Mouse (Mus musculus) midbrain, embryonic 11.5 days (tissue): Measurements from ENCODE around the gene Prss36. TPM values are rescaled to one million over a fixed set of nuclear protein-coding genes. Genes with fewer than 3 reads are reported as not detected.
A peak's percentile ranks its signal among the peaks of the same experiment; 100 is the strongest.
"Not testable (repeated sequence)": the region's sequence is repeated elsewhere in the genome, so short reads cannot be mapped to it uniquely, and the experiment has no call there.

Source experiments
- ATAC-seq: fragments of 200-750 bp; cut with Nextera tagmentation; 2 replicates; pipeline ENCODE4 v1.8.0; 2017; ENCODE audit warnings: moderate TSS enrichment, moderate library complexity; ENCODE audit not compliant: low FRiP score
- DNase-seq: peaks from one replicate; pipeline ENCODE4 v3.0.0; 2015; ENCODE audit warnings: low spot score; ENCODE audit errors: missing footprints
- H3K27ac ChIP-seq: fragments of 300-500 bp; sonication (generic); 2 replicates; pipeline ENCODE4 v1.5.1; 2014; ENCODE audit warnings: low read depth, low read length
- H3K27me3 ChIP-seq: fragments of 300-500 bp; sonication (generic); 2 replicates; pipeline ENCODE4 v1.6.1; 2014; ENCODE audit warnings: mild to moderate bottlenecking, low read length, moderate library complexity, mixed read lengths; ENCODE audit not compliant: control insufficient read depth, insufficient read depth
- H3K36me3 ChIP-seq: fragments of 300-500 bp; sonication (generic); 2 replicates; pipeline ENCODE4 v1.6.1; 2014; ENCODE audit warnings: mild to moderate bottlenecking, low read length, moderate library complexity, mixed read lengths; ENCODE audit not compliant: control insufficient read depth, insufficient read depth
- H3K4me1 ChIP-seq: fragments of 300-500 bp; sonication (generic); 2 replicates; pipeline ENCODE4 v1.6.1; 2014; ENCODE audit warnings: low read length; ENCODE audit not compliant: control insufficient read depth, insufficient read depth
- H3K4me2 ChIP-seq: fragments of 300-500 bp; sonication (generic); 2 replicates; pipeline ENCODE4 v1.6.1; 2014; ENCODE audit warnings: mild to moderate bottlenecking, moderate library complexity
- H3K4me3 ChIP-seq: fragments of 300-500 bp; sonication (generic); 2 replicates; pipeline ENCODE4 v1.5.1; 2014; ENCODE audit warnings: low read depth, low read length
- H3K9ac ChIP-seq: fragments of 300-500 bp; sonication (generic); 2 replicates; pipeline ENCODE4 v1.6.1; 2014; ENCODE audit warnings: low read length
- H3K9me3 ChIP-seq: fragments of 300-500 bp; sonication (generic); 2 replicates; pipeline ENCODE4 v1.6.1; 2016; ENCODE audit warnings: low read length; ENCODE audit not compliant: control insufficient read depth
- WGBS: fragments of 180-500 bp; shearing (Covaris S2); extraction: QIAGEN DNeasy Blood & Tissue Kit; methylation state at CpG from one replicate; pipeline ENCODE4 v1.1.7; 2014; 5-methylcytosine and 5-hydroxymethylcytosine counted together
- polyA plus RNA-seq: library from polyadenylated mRNA; unstranded; fragments of >200 nt; fragmentation: Nextera tagmentation; extraction: Ambion mirVana; gene quantifications from 2 replicates; pipeline ENCODE4 v1.2.1, GENCODE M21; 2014

Gene Prss36
- polyA plus RNA-seq, 1 experiment from 2014 or later: 9.6 TPM

GRCm38 (mm10) chr7:127967922-127968828 is 21.6 kb upstream of the Prss36 start:
- no peaks in the 10 kb centered on the region for H3K9me3 ChIP-seq
- peaks cover 11% of the 10 kb centered on the region for H3K4me1 ChIP-seq
- H3K4me2 ChIP-seq: peak overlapping the region; percentile 94
- H3K27me3 ChIP-seq: no peaks in the 10 kb centered on the region
- ATAC-seq: peak; percentile 65
- WGBS: 1% methylated on average over 37 of the region's 42 CpGs
- peak overlapping the region; percentile 95 for H3K27ac ChIP-seq
- H3K36me3 ChIP-seq: peaks cover 22% of the 10 kb centered on the region; the same call in 1 of the 2 replicates
- peak; percentile 96 for DNase-seq
- peak overlapping the region; percentile 100 for H3K9ac ChIP-seq
- peak overlapping the region; percentile 98 for H3K4me3 ChIP-seq

- peak within 1 kb of the TSS; percentile 100 for H3K9ac ChIP-seq
- H3K27me3 ChIP-seq: no peaks in the 10 kb centered on the region
- DNase-seq (peak; percentile 99), ATAC-seq (peak; percentile 94)
- H3K9me3 ChIP-seq: no peaks in the 10 kb centered on the region
- H3K36me3 ChIP-seq: peaks cover 18% of the 10 kb centered on the region; the same call in 1 of the 2 replicates
- H3K4me1 ChIP-seq: peaks cover 11% of the 10 kb centered on the region
- H3K4me3 ChIP-seq: peak within 1 kb of the TSS; percentile 98
- under 1% methylated on average over 91 of the region's 92 CpGs for WGBS
- H3K4me2 ChIP-seq: peak within 1 kb of the TSS; percentile 94
- peak within 1 kb of the TSS; percentile 95 for H3K27ac ChIP-seq
Observed at GRCm38 (mm10) chr7:127967004-127967921, 20.7 kb upstream of the Prss36 start, which contains the start of gene Fus. Gene Fus (plus strand): TSS chr7:127967457.

- no peaks in the 10 kb centered on the region for H3K27me3 ChIP-seq
- DNase-seq: no peak
- peak overlapping the region; percentile 67 for H3K4me2 ChIP-seq
- H3K9me3 ChIP-seq: no peaks in the 10 kb centered on the region
- peak overlapping the region; percentile 100 for H3K9ac ChIP-seq
- peak overlapping the region; percentile 95 for H3K27ac ChIP-seq
- ATAC-seq: 0 out of 2 replicates have a peak, but pooled peaks have one; percentile 3
- WGBS: 17% methylated on average over 10 of the region's 10 CpGs
- peaks cover 12% of the 10 kb centered on the region; the same call in 1 of the 2 replicates for H3K36me3 ChIP-seq
- H3K4me3 ChIP-seq: peak overlapping the region; percentile 98
- H3K4me1 ChIP-seq: peaks cover 11% of the 10 kb centered on the region
Observed at GRCm38 (mm10) chr7:127966371-127966918, 19.9 kb upstream of the Prss36 start.

- no peaks in the 10 kb centered on the region for H3K27me3 ChIP-seq
- no peak overlapping the region for H3K4me3 ChIP-seq
- WGBS: 73% methylated on average over 5 of the region's 5 CpGs
- ATAC-seq (no peak), DNase-seq (no peak)
- H3K9ac ChIP-seq: no peak overlapping the region
- H3K4me1 ChIP-seq: no peaks in the 10 kb centered on the region
- no peaks in the 10 kb centered on the region for H3K36me3 ChIP-seq
- H3K4me2 ChIP-seq: no peak overlapping the region
- H3K9me3 ChIP-seq: no peaks in the 10 kb centered on the region
- H3K27ac ChIP-seq: no peak overlapping the region
Observed at GRCm38 (mm10) chr7:127959364-127959763, 12.8 kb upstream of the Prss36 start.

GRCm38 (mm10) chr7:127952864-127953581 is 6.5 kb upstream of the Prss36 start:
- H3K4me2 ChIP-seq: no peak overlapping the region
- DNase-seq (no peak), ATAC-seq (no peak)
- H3K36me3 ChIP-seq: no peaks in the 10 kb centered on the region
- H3K9me3 ChIP-seq: no peaks in the 10 kb centered on the region
- H3K4me1 ChIP-seq: no peaks in the 10 kb centered on the region
- H3K27me3 ChIP-seq: no peaks in the 10 kb centered on the region
- no peak overlapping the region for H3K27ac ChIP-seq
- no peak overlapping the region for H3K4me3 ChIP-seq
- H3K9ac ChIP-seq: no peak overlapping the region
- 47% methylated on average over 13 of the region's 13 CpGs for WGBS

- Histone ChIP-seq H3K4me1 (no peaks in the 10 kb centered on the region), H3K36me3 (no peaks in the 10 kb centered on the region), H3K4me2 (no peak overlapping the region), H3K9ac (no peak overlapping the region), H3K4me3 (no peak overlapping the region), H3K27ac (no peak overlapping the region), H3K27me3 (peaks cover 2% of the 10 kb centered on the region; the same call in 1 of the 2 replicates), H3K9me3 (no peaks in the 10 kb centered on the region)
- DNase-seq (peak; percentile 76), ATAC-seq (no peak)
- WGBS: 11% methylated on average over 23 of the region's 23 CpGs
Observed at GRCm38 (mm10) chr7:127944614-127945013, 1.9 kb downstream of the Prss36 start.

- H3K9me3 ChIP-seq, H3K27me3 ChIP-seq, H3K4me2 ChIP-seq, H3K9ac ChIP-seq, H3K4me3 ChIP-seq, ATAC-seq, H3K4me1 ChIP-seq, H3K36me3 ChIP-seq, H3K27ac ChIP-seq: not testable (repeated sequence)
- 51% methylated on average over 2 of the region's 2 CpGs for WGBS
- DNase-seq: peak; percentile 12
Observed at GRCm38 (mm10) chr7:127942097-127942496, 4.4 kb downstream of the Prss36 start.

GRCm38 (mm10) chr7:127936216-127936884 is 10.2 kb downstream of the Prss36 start:
- peak overlapping the region; percentile 98 for H3K4me2 ChIP-seq
- H3K9ac ChIP-seq: peak overlapping the region; percentile 84
- no peaks in the 10 kb centered on the region for H3K9me3 ChIP-seq
- H3K27me3 ChIP-seq: no peaks in the 10 kb centered on the region
- DNase-seq (peak; percentile 81), ATAC-seq (peak; percentile 6; the same call in 1 of the 2 replicates)
- peak overlapping the region; percentile 66 for H3K4me3 ChIP-seq
- H3K36me3 ChIP-seq: no peaks in the 10 kb centered on the region
- peaks cover 19% of the 10 kb centered on the region for H3K4me1 ChIP-seq
- H3K27ac ChIP-seq: no peak overlapping the region
- WGBS: 58% methylated on average over 18 of the region's 18 CpGs
